Mouse (Mus musculus) forelimb bud, embryonic 11.5 days (tissue): ENCODE results near the gene Gm20937.
"Not testable (repeated sequence)": the region's sequence is repeated elsewhere in the genome, so short reads cannot be mapped to it uniquely, and the experiment has no call there.

ENCODE experiments used
- DNase-seq: peaks from one replicate; pipeline ENCODE4 v3.0.0-alpha.2; 2012; ENCODE audit warnings: low read depth, low spot score

Gene Gm20937

DNA sequence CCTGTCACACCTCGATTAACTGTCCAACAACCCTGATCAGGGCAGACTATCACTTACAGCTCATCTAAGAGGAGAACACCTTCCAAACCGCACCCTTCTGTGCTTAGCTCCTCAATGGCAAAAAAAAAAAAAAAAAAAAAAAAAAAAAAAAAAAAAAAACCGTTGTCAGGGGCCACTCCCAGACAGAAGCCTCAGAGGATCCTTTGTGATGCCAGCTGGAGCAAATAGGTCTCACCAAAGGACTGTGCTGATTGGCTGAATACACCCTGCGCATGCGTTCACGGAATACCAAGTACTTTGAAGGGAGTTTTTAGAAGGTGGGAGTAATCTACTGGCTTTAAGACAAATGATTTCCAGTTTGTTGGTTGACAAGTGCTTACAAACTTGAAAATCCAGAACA lies at the start of gene Gm20937:
Gene Gm20937 (minus strand): TSS at position 101 of the 400 bp plus-strand sequence.
- not testable (repeated sequence) for DNase-seq
